Mouse (Mus musculus) mouse trophoblast stem cell (cell line): ENCODE measurements at regions not wholly inside any gene's neighbourhood (a gene's known extent, or its start where the extent isn't known, plus 50 kb on each side); places are given as distances from the start of the nearest gene placed in this dataset.

Source experiments
- in situ Hi-C, 2 experiments: fragments of 300-500 bp; cut with MseI, MboI; formaldehyde crosslinking; loops; 2 replicates in 1 of 2; 3 replicates in 1 of 2; pipeline ENCODE4 v1.15.1; 2025

DNA sequence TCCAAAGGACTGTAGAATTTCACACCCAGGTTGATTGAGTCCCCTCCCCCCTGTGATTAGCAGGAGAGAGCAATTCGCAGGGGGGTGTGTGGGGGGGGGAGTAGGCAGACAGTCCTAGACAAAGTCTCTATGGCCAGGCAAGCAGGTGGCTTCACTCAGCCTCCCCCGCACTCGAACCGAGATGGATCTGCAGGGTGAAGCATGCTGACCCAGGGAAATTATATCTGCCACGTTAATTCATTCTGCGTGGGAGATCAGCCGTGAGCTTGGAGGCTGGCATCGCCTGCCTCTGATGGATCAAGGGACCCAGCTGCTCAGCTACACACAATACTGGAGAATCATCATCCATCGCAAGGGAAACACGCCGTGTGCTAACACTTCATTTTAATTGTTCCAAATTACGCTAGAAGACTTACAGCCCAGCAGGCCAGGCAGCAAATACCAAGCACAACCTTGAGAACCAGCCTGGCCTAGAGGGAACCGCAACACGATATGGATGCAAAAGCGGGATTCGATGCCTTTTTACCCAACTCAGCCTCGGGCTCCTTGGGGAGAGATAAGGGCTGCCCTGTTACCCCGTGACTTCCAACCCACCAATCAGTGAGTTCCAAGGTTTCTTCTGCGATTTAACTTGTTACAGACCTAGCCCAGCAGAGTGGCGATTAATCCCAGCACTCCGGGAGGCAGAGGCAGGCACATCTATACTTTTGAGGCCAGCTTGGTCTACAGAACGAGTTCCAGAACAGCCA lies 137.7 kb upstream of the Top1 start:
- in situ Hi-C loops = no loop called here

- in situ Hi-C loops = no loop called here
Measured at GRCm38 (mm10) chr2:160510159-160510558, 135.5 kb upstream of the Top1 start.

DNA sequence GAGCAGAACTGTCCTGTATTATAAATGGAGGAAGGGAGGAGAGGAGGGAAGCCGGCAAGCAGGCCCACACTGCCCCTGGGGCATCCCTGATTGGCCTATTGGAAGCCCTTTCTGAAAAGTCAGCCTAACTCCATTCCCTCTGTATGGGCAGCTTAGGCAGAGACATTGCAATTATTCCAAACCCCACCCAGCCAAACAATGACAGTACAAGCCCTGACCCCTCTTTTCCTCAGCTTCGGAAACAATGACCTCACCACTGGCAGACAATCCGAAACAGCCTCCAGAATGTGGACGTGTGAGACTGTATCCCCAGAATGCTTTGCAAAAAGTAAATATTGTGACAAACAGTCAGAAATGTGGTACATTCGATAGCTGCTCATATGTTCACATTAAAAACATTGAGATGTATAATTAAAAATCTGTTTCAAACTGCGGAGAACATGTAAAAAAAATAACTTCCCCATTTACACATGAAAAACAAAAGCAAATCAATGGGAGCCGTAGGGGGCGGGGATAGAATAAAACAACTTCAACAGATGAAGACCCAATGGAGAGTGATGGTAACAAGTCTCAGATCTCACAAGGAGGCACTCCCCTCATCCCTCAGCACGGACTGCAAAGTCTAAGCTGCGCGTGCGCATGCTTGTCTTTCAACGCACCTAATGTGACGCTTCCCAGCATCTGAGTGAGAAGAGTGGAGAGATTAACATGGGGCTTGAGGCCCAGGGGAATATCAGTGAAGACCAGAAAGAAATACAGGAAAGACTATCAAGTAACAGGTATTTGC lies 134.9 kb upstream of the Top1 start:
- in situ Hi-C loops = no loop called here

DNA sequence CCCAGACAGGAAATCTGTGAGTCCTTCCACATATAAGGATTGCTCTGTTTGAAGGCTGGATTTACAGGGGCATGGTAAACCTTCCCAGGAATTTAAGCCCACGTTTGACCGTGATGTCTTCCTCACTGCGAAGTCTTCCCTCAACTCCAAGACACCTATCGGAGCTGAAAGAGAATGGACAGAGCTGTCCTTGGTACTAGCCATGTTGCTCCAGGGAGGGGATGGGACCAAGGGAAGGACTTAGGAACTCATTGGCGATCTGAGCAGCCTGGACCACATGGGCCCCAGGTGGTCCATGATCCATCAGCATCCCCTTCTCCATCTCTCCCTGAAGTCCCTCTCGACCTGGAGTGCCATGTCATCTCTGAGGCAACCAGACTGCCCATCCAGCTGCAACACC lies 130.1 kb upstream of the Top1 start:
- in situ Hi-C loops = no loop called here

- in situ Hi-C loops = no loop called here
Measured at GRCm38 (mm10) chr2:160516526-160516925, 129.2 kb upstream of the Top1 start.

DNA sequence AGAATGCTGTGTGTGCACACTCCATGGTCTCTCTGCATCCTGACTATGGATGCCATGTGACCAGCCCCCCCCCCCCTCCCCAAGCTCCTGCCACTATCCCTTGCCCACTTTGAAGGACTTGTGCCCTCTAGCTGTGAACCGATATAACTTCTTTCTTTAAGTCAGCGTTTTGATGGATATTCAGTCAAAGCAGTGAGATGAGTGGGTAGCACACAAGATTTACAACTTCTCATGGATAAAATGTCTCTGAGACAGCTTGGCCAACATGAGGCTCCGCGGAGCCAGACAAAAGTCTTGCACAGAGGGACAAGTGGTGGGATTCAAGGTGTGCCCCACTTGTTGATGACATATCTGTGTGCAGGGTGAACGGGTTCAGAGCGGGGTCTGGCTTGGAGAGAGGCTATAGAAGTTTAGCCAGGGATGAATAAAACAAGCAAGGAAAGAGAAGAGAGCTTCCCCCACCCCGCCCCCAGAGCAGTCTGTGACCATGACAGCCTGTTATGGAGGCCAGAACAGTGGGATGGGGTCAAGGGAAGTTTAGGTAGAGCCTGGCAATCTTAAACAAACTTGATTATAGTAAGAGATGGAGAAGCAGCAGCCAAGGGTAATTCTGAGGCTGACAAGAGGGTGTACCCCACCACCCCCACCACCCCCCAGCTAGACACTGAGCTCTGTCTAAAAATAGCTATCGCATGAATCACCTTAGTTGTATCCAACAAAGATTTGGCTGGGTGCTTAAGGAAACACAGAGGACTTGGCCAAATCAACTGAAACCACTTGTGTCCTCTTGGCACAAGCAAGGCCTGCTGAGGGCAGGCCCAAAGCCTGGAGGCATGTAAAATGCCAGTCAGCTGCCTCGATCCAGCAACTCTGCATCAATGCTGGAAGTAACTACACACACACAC lies 120.1 kb upstream of the Top1 start:
- in situ Hi-C loops = no loop called here

DNA sequence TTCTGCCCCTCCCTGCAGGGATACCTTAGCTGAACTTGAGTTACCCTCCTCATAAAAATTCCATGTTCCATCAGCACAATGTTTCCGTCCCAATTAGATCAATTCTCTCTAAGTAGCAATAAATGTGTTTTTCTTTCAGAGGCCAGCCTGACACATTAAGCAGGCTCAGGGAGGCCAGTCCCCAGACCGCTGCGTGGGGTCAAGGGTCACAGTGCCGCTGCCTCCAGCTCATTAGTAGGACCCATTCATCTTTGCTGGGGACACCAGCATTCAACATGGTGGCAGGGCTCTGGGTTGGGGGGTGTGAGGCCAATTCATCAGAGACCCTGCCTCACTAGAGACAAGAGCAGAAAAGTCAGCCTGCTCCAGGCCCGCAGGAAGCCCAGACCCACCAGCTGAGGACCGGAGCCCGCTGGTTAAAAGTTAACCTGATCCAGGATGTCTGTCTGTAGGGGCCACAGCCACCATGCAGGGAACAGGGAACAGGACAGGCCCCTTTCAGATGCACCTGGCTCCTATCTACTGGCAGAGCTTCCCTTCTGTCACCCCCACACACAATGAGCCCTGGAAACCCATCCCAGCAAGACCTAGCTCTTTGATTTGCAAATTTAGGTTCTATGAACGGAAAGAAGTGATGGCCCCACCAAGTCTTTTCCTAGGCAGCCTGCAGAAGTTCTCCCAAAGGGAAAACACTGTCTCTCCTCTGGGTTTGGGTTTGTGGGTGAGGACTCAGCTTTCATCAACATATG lies 119.1 kb upstream of the Top1 start:
- in situ Hi-C loops = no loop called here

DNA sequence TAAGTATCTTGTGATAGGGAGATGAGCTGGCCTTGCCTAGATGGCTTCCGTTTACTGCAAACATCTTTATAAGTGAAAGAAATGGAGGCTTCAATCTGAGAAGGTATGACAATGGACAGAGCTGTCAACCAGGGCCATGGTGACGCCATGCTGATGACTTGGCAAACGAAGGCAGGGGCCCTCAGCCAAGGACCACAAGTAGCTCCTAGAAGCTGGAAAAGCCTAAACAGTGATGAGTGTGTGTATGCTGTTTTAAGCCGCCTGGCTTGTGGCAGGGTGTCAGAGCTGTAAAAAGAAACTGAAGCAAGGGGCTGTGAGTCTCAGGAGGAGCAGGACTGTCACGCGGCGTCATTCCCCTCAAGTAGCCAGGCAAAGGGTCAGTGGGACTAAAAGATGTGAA lies 116.4 kb upstream of the Top1 start:
- in situ Hi-C loops = no loop called here

DNA sequence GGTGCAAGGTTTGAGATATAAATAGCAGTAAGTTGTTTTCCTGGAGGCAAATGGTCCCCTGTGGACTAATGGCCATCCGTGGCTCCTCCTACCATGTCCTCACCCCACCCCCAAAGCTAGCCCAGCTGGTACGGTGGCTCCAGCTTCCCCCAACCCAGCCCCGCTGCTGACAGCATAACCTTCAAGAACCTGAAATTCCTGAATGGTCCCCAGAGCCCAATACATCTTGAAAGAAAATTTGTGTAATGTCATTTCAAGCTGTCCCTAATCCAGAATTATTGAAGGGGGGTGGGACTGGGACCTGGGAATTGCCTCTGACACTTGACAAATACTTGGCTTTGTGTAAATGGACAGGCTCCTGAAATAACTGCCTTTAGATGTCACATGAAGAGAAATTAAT lies 115.3 kb upstream of the Top1 start:
- in situ Hi-C loops = no loop called here

- in situ Hi-C loops = no loop called here
Measured at GRCm38 (mm10) chr2:160537319-160537719, 108.4 kb upstream of the Top1 start.

- in situ Hi-C loops = no loop called here
Measured at GRCm38 (mm10) chr2:160545527-160545926, 100.2 kb upstream of the Top1 start.

DNA sequence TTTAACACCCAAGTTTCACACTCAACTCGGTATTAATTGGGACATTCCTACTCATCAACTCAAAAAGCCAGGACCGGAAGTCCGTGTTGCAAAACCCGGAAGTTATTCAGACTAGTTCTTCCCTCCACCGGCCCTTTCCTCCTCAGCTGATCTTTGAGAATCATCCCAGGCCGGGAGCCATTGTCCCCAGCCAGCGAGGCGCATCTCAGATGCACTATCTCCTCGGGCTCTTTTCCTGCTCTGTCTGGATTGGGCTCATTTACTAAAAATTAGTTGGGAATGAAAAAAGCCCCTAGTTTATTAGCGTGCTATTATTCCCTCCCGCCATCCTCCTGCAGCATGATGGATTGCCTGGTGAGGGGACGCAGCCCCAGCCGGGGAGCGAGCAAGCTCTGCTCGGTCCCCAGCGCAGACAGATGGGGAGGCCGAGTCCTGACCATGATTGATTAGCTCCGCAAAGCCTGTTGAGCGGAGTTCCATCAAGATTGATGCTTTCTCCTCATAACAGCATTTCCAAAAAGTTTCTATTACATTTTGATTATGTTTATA lies 93.5 kb upstream of the Top1 start:
- in situ Hi-C loops = no loop called here

DNA sequence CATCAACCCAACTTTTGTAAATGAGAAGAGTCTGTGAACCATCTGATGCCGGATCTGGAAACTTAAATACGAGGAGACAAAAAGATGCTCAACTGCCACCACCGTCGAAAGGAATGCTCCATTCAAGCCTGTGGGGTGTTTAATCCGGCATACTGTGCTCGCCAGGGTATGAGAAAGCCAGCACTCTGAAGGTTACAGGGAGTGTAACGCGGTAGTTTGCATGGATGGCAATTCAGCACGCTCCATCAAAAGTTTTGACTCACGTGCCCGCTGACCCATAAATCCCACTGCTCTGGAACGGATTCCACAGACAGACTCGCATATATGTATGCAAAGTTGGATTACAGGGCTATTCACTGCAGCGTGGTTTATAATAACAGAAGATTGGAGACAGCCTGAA lies 84.0 kb upstream of the Top1 start:
- in situ Hi-C loops = no loop called here

GRCm38 (mm10) chr2:160567813-160568212 lies 77.9 kb upstream of the Top1 start:
- in situ Hi-C loops = no loop called here

GRCm38 (mm10) chr2:160569496-160569895 lies 76.2 kb upstream of the Top1 start:
- in situ Hi-C loops = no loop called here

GRCm38 (mm10) chr2:160578384-160579320 lies 67.0 kb upstream of the Top1 start:
- in situ Hi-C loops = loop anchor here (25.0 kb wide), 2 partner anchors 1666 to 1716 kb away; no protein-coding TSS in a partner anchor

DNA sequence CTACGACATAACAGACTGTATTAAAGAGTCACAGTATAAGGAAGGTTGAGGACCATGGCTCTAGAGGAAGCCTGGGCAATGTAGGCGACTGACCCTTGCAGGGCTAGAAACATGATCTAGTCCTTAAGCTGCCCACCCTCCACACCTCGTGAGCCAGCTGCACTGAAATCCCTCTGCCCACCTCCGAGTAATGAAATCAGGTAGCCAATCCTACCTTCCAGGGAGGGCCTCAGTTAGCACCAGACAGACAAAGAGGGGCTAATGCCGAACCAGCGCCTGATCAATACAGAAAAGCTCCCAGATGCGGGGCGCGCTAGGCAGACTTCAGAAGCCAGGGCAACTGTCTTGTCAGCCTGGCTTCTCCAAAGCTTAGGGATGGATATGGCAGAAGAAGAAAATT lies 65.4 kb upstream of the Top1 start:
- in situ Hi-C loops = loop anchor here (10.0 to 25.0 kb wide), 3 partner anchors 205 to 1718 kb away; no protein-coding TSS in a partner anchor

GRCm38 (mm10) chr2:160581029-160581428 lies 64.7 kb upstream of the Top1 start:
- in situ Hi-C loops = loop anchor here (10.0 to 25.0 kb wide), 3 partner anchors 206 to 1719 kb away; no protein-coding TSS in a partner anchor

DNA sequence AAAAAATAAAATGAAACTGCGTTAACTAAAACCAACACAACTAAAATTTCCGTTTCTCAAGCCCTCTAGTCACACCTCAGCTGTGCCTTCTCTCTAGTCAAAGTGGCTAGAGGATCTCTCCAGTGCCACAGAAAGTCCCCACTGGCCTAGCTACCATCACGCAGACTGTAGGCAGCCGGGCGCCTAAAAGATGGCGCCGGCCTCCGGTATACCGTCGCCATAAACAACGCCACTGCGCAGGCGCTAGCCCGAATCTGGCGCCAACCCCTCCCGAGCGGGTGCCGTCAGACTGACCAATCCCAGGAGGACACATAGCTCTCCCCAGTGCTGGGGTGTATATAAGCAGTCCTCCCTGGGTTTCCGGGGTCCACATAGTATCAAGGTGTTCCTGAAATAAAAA lies 62.7 kb upstream of the Top1 start:
- in situ Hi-C loops = loop anchor here (10.0 to 25.0 kb wide), 3 partner anchors 208 to 1721 kb away; no protein-coding TSS in a partner anchor

GRCm38 (mm10) chr2:160583506-160583905 lies 62.2 kb upstream of the Top1 start:
- in situ Hi-C loops = loop anchor here (10.0 to 25.0 kb wide), 3 partner anchors 209 to 1721 kb away; no protein-coding TSS in a partner anchor
